Comparison of ENCODE assay signal across 11 mouse cellular contexts in the genomic region with DNA sequence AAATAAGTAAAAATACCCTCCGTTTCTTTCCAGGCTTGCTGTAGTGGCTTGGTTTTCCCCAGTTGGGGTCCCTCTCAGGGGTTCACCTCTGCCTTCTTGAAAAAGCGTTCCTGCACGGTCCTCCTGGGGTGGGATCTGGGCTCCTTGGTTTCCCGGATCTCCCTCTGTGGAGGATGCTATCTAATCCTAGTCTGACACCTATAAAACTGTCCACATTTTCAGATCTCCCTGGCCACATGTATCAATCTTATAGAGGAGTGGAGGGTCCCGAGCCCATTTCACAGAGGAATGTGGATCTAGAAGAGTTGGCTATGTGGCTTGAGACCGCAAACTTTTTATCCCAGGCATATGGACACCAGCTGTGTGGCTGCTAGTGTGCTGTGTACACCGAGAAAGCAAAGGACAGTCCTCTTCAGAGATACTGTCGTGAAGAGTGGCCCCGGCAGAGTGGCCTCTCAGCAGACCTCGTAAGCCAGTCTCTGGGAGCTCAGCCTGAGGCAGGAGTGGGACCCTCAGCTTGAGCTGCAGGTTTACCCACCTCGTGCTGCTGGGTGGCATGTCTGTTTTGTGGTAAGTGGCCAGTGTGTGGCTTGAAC. TPM values are rescaled to one million over a fixed set of nuclear protein-coding genes. Genes with fewer than 3 reads are reported as not detected.
DNase-seq lines count a peak whose midpoint lies in the region; ATAC-seq and TF ChIP-seq lines count a peak whose summit lies in the region.
"Had no signal": no experiment of that assay in that cellular context is flagged by ENCODE, and none has a peak within 500 bp of the region (broad histone marks: within the 10 kb centered on the region; RNA-seq: fewer than 3 reads in every experiment).

No protein-coding gene starts in this region.

- no peak for TF ChIP-seq POLR2A in kidney, adult 2 months (IDR thresholded peaks at IDR 0.05; ENCODE audit: low read depth, low read length)

- DNase-seq in embryo, embryonic 10 days (ENCODE audit: low spot score) = peak; percentile 27
- DNase-seq in embryo, embryonic 10.5 days (ENCODE audit: low spot score) = no peak
- no peak for DNase-seq in neural tube, embryonic 11.5 days (ENCODE audit: low spot score)
- DNase-seq in neural tube, embryonic 10.5 days (ENCODE audit: extremely low spot score, low spot score) = no peak
- DNase-seq in liver, embryonic 14.5 days (ENCODE audit: low read depth in 3 of 3, low spot score in 3 of 3) = no peak
- no peak for DNase-seq in c-Kit-positive CD71-positive TER-119-positive erythroid progenitor cells, embryonic 14.5 days (ENCODE audit: low spot score)
- DNase-seq in kidney, adult 2 months = no peak
- no peak for DNase-seq in gastrocnemius, postnatal 10 days

- no peaks in the 10 kb centered on the region for H3K9me3 ChIP-seq in neural tube, embryonic 11.5 days (ENCODE audit: control insufficient read depth, low read length)
- H3K9me3 ChIP-seq in liver, embryonic 14.5 days (ENCODE audit: control insufficient read depth, low read length) = no peaks in the 10 kb centered on the region

- no peaks in the 10 kb centered on the region for H3K36me3 ChIP-seq in neural tube, embryonic 11.5 days (ENCODE audit: control insufficient read depth, insufficient read depth, low read length)
- no peaks in the 10 kb centered on the region for H3K36me3 ChIP-seq in liver, embryonic 14.5 days (replicated peaks; ENCODE audit: control insufficient read depth, insufficient read depth, low read depth)
- no peaks in the 10 kb centered on the region for H3K36me3 ChIP-seq in kidney, adult 2 months (ENCODE audit: control insufficient read depth, insufficient read depth, low read length)

- no peak for TF ChIP-seq EP300 in liver, embryonic 14.5 days (IDR thresholded peaks at IDR 0.05; ENCODE audit: low read depth)

- peak overlapping the region; percentile 92 for H3K4me2 ChIP-seq in neural tube, embryonic 11.5 days (ENCODE audit: low read depth)
- H3K4me2 ChIP-seq in liver, embryonic 14.5 days (ENCODE audit: low read depth) = peak overlapping the region; percentile 73

- no peak overlapping the region for H3K4me3 ChIP-seq in neural tube, embryonic 11.5 days (ENCODE audit: low read depth, low read length)
- H3K4me3 ChIP-seq in liver, embryonic 14.5 days (ENCODE audit: insufficient read depth in 1 of 2, low read depth in 2 of 2, low read length in 2 of 2) = peak overlapping the region in 1 of 2 experiments; percentile 57; a peak in 1 of 4 replicates
- H3K4me3 ChIP-seq in kidney, adult 2 months (ENCODE audit: insufficient read depth, low read depth, low read length) = no peak overlapping the region

- H3K4me1 ChIP-seq in neural tube, embryonic 11.5 days (ENCODE audit: control insufficient read depth, insufficient read depth, low read length) = peaks cover 10% of the 10 kb centered on the region; the same call in 1 of the 2 replicates
- H3K4me1 ChIP-seq in liver, embryonic 14.5 days (replicated peaks; ENCODE audit: control insufficient read depth in 2 of 2, insufficient read depth in 2 of 2, low read length in 1 of 2) = peaks cover 40 to 41% of the 10 kb centered on the region in 2 experiments
- H3K4me1 ChIP-seq in kidney, adult 2 months (ENCODE audit: control insufficient read depth, insufficient read depth, low read length) = no peaks in the 10 kb centered on the region

- H3K27me3 ChIP-seq in neural tube, embryonic 11.5 days (ENCODE audit: control insufficient read depth, insufficient read depth, low read length) = peaks cover 36% of the 10 kb centered on the region
- peaks cover 33% of the 10 kb centered on the region for H3K27me3 ChIP-seq in liver, embryonic 14.5 days (ENCODE audit: control insufficient read depth, insufficient read depth, low read length)
- no peaks in the 10 kb centered on the region for H3K27me3 ChIP-seq in kidney, adult 2 months (replicated peaks; ENCODE audit: control insufficient read depth, insufficient read depth, low read length)

- no peak for ATAC-seq in neural tube, embryonic 11.5 days (ENCODE audit: insufficient read depth, low FRiP score, low TSS enrichment)
- no peak for ATAC-seq in liver, embryonic 14.5 days (ENCODE audit: insufficient read depth)

- TF ChIP-seq CTCF in liver, embryonic 14.5 days (IDR thresholded peaks at IDR 0.05; ENCODE audit: low read depth) = no peak
- no peak for TF ChIP-seq CTCF in kidney, adult 2 months (conservative IDR thresholded peaks at IDR 0.05; ENCODE audit: insufficient read depth, insufficient read length, low read depth, low read length)

- no peak overlapping the region for H3K9ac ChIP-seq in neural tube, embryonic 11.5 days (ENCODE audit: low read length)
- peak overlapping the region; percentile 37; the same call in 1 of the 2 replicates for H3K9ac ChIP-seq in liver, embryonic 14.5 days (replicated peaks)

- WGBS in neural tube, embryonic 11.5 days = 24% methylated on average over 11 of the region's 11 CpGs
- 27% methylated on average over 11 of the region's 11 CpGs for WGBS in liver, embryonic 14.5 days (ENCODE audit: insufficient replicate concordance)
- 40% methylated on average over 11 of the region's 11 CpGs for WGBS in kidney, adult 2 months

- H3K27ac ChIP-seq in neural tube, embryonic 11.5 days (ENCODE audit: low read depth, low read length) = no peak overlapping the region
- H3K27ac ChIP-seq in liver, embryonic 14.5 days = no peak overlapping the region
- no peak overlapping the region for H3K27ac ChIP-seq in kidney, adult 2 months (ENCODE audit: insufficient read depth, low read depth, low read length)

RNA-seq across cellular contexts. Expression of a gene that starts 19.5 kb away (rescaled TPM):
- polyA plus RNA-seq in neural tube, embryonic 11.5 days (2014; fragmentation: Nextera tagmentation; extraction: Ambion mirVana) = 7.5 and 8.5 TPM in 2 replicates
- polyA plus RNA-seq in liver, embryonic 14.5 days (2012; rRNA removed) = 1.8 and 1.9 TPM in 2 replicates
- 3.3 and 5.0 TPM in 2 replicates for polyA plus RNA-seq in liver, embryonic 14.5 days (2014; fragmentation: Nextera tagmentation; extraction: Ambion mirVana)
- polyA plus RNA-seq in kidney, adult 2 months (2012; rRNA removed) = 5.5 and 6.7 TPM in 2 replicates
- total RNA-seq in gastrocnemius, postnatal 10 days (2021) = 10 to 100 TPM; 19.0 to 20.1 TPM

RNA-seq across cellular contexts. Expression of a gene that starts 56.9 kb away (rescaled TPM):
- not detected in 2 replicates for polyA plus RNA-seq in neural tube, embryonic 11.5 days (2014; fragmentation: Nextera tagmentation; extraction: Ambion mirVana)
- 0.03 TPM in 1 of 2 replicates, not detected in the other for polyA plus RNA-seq in liver, embryonic 14.5 days (2012; rRNA removed)
- polyA plus RNA-seq in liver, embryonic 14.5 days (2014; fragmentation: Nextera tagmentation; extraction: Ambion mirVana) = not detected in 2 replicates
- 0.11 TPM in 2 replicates for polyA plus RNA-seq in kidney, adult 2 months (2012; rRNA removed)
- not detected for total RNA-seq in gastrocnemius, postnatal 10 days (2021)
- total RNA-seq: gastrocnemius, adult 2 months; left cerebral cortex, adult 18-20 months had no signal
- polyA plus RNA-seq: testis, adult 2 months had no signal
